Mouse (Mus musculus) embryonic fibroblast, embryonic 13.5 days (primary cell): ENCODE data around the gene Cdpf1.

ENCODE experiments used
- CTCF ChIP-seq: IDR thresholded peaks from 2 replicates; pipeline ENCODE4 v1.5.1; 2011; ENCODE audit warnings: mild to moderate bottlenecking, control low read depth, low read length, moderate library complexity, borderline replicate concordance; ENCODE audit not compliant: insufficient read depth
- POLR2A ChIP-seq: IDR thresholded peaks from 2 replicates; pipeline ENCODE4 v1.6.1; 2011; ENCODE audit warnings: low read depth, mild to moderate bottlenecking, control low read depth, low read length, moderate library complexity

DNA sequence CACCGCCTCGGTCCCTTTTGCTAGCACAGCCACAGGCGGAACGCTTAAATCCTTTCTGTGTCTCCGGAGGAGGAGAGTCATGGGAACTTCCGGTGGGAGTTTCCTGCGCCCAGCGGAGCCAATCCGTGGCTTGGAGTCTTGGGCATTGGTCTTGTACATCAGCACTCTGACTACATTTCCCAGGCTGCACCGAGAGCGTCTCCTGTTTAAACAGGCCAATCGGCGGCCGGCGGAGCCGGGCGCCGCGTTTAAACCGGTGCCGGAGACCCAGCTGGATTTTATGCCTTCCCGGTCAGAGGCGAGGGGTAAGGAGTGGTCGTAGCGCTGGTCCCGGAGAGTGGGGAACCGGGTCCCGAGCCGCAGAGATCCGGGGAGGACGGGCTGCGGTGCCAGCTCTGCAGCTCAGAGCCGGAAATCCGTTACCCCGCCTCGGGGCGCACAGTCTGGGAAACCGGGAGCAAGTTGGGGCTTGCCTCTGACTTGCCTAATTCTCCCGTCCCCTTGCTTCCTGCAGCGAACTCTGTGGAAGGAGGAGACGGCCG lies 48.1 kb upstream of the Cdpf1 start, which contains the start of gene Gtse1:
- no peak for TF ChIP-seq CTCF
- TF ChIP-seq POLR2A: peak; percentile 92
